Comparison of ENCODE assay signal across 10 mouse cellular contexts in genomic region chr13:43122306-43123070, GRCm38 (mm10). TPM values are rescaled to one million over a fixed set of nuclear protein-coding genes. Genes with fewer than 3 reads are reported as not detected.
DNase-seq lines count a peak whose midpoint lies in the region; ATAC-seq and TF ChIP-seq lines count a peak whose summit lies in the region.
"Had no signal": no experiment of that assay in that cellular context is flagged by ENCODE, and none has a peak within 500 bp of the region (broad histone marks: within the 10 kb centered on the region; RNA-seq: fewer than 3 reads in every experiment).

No protein-coding gene starts in this region.

- H3K27me3 ChIP-seq in kidney, embryonic 16.5 days (ENCODE audit: insufficient read depth, low read length) = no peaks in the 10 kb centered on the region
- no peaks in the 10 kb centered on the region for H3K27me3 ChIP-seq in kidney, adult 2 months (replicated peaks; ENCODE audit: control insufficient read depth, insufficient read depth, low read length)
- no peaks in the 10 kb centered on the region for H3K27me3 ChIP-seq in CH12.LX (replicated peaks)
- no peaks in the 10 kb centered on the region for H3K27me3 ChIP-seq in heart, postnatal 0 days (ENCODE audit: control insufficient read depth, insufficient read depth, low read length)

- peak; percentile 21; the same call in 1 of the 2 replicates for ATAC-seq in kidney, embryonic 16.5 days (ENCODE audit: low FRiP score, low TSS enrichment)
- ATAC-seq in common myeloid progenitor, adult 5-6 weeks (replicated peaks; ENCODE audit: low read depth, poor library complexity, severe bottlenecking) = peak; percentile 58; the same call in 1 of the 2 replicates
- peak; percentile 19; the same call in 1 of the 2 replicates for ATAC-seq in heart, postnatal 0 days (ENCODE audit: insufficient read depth, low read depth)

- dilution Hi-C loops in CH12.LX (cut with MboI; ENCODE audit: extremely low pct_ligation_motif_present, extremely low pct_unique_long_range_greater_than_20kb, low sequenced_read_pairs) = no loop called here

- no peaks in the 10 kb centered on the region for H3K36me3 ChIP-seq in kidney, embryonic 16.5 days (ENCODE audit: insufficient read depth, low read length)
- no peaks in the 10 kb centered on the region for H3K36me3 ChIP-seq in kidney, adult 2 months (ENCODE audit: control insufficient read depth, insufficient read depth, low read length)
- H3K36me3 ChIP-seq in CH12.LX (replicated peaks in 1 of 2; ENCODE audit: control insufficient read depth in 1 of 2, insufficient read depth in 1 of 2, low read length in 1 of 2) = no peaks in the 10 kb centered on the region
- no peaks in the 10 kb centered on the region for H3K36me3 ChIP-seq in heart, postnatal 0 days (replicated peaks; ENCODE audit: control insufficient read depth, insufficient read depth, low read length)
- H3K36me3 ChIP-seq: G1E had no signal

- TF ChIP-seq EP300 in CH12.LX (IDR thresholded peaks at IDR 0.05; ENCODE audit: low read length) = no peak
- no peak for TF ChIP-seq EP300 in heart, postnatal 0 days (IDR thresholded peaks at IDR 0.05; ENCODE audit: low read depth)

- H3K4me2 ChIP-seq in kidney, embryonic 16.5 days (replicated peaks; ENCODE audit: low read depth, low read length) = 0 out of 2 replicates have a peak overlapping the region, but pooled peaks have one; percentile 32
- H3K4me2 ChIP-seq in CH12.LX (ENCODE audit: insufficient read depth, low read depth, poor library complexity, severe bottlenecking) = peak overlapping the region; percentile 72
- H3K4me2 ChIP-seq in heart, postnatal 0 days (ENCODE audit: low read depth, low read length) = peak overlapping the region; percentile 11

- no peak for DNase-seq in kidney, adult 2 months
- DNase-seq in CH12.LX (ENCODE audit: extremely low read depth) = peak; percentile 71
- DNase-seq in heart, postnatal 0 days (ENCODE audit: low spot score) = no peak
- no peak for DNase-seq in lung, postnatal 36 days
- no peak for DNase-seq in testis, postnatal 10 days (ENCODE audit: low spot score)
- no peak for DNase-seq in left cerebral cortex, adult 2 months (ENCODE audit: extremely low spot score in 1 of 2, low spot score in 2 of 2)

- TF ChIP-seq POLR2A in kidney, adult 2 months (IDR thresholded peaks at IDR 0.05; ENCODE audit: low read depth, low read length) = no peak
- TF ChIP-seq POLR2A in CH12.LX (IDR thresholded peaks at IDR 0.05; ENCODE audit: low read depth, low read length) = no peak

- in situ Hi-C loops in CH12.LX (cut with MboI; ENCODE audit: low pct_ligation_motif_present, low pct_unique_long_range_greater_than_20kb, low sequenced_read_pairs) = no loop called here

- H3K9me3 ChIP-seq in kidney, embryonic 16.5 days (ENCODE audit: low read length) = no peaks in the 10 kb centered on the region
- no peaks in the 10 kb centered on the region for H3K9me3 ChIP-seq in CH12.LX (replicated peaks; ENCODE audit: low read length)
- H3K9me3 ChIP-seq in heart, postnatal 0 days (replicated peaks; ENCODE audit: control insufficient read depth, low read length) = no peaks in the 10 kb centered on the region; the same call in 1 of the 2 replicates
- H3K9me3 ChIP-seq: G1E had no signal

- peaks cover 36% of the 10 kb centered on the region for H3K4me1 ChIP-seq in kidney, embryonic 16.5 days (ENCODE audit: insufficient read depth, low read length)
- no peaks in the 10 kb centered on the region for H3K4me1 ChIP-seq in kidney, adult 2 months (ENCODE audit: control insufficient read depth, insufficient read depth, low read length)
- peaks cover 0 to 43% of the 10 kb centered on the region in 2 experiments; a peak in 2 of 4 replicates for H3K4me1 ChIP-seq in CH12.LX (ENCODE audit: control insufficient read depth in 1 of 2, insufficient read depth in 2 of 2)
- H3K4me1 ChIP-seq in heart, postnatal 0 days (ENCODE audit: control insufficient read depth, insufficient read depth) = peaks cover 13% of the 10 kb centered on the region

- 51% methylated on average over 16 of the region's 16 CpGs for WGBS in kidney, embryonic 16.5 days
- 67% methylated on average over 16 of the region's 16 CpGs for WGBS in kidney, adult 2 months
- WGBS in heart, postnatal 0 days = 68% methylated on average over 16 of the region's 16 CpGs

- TF ChIP-seq RAD21 in CH12.LX (IDR thresholded peaks at IDR 0.05; ENCODE audit: low read depth, low read length) = no peak

- peak overlapping the region; percentile 14; the same call in 1 of the 2 replicates for H3K9ac ChIP-seq in kidney, embryonic 16.5 days (replicated peaks; ENCODE audit: low read length)
- H3K9ac ChIP-seq in CH12.LX (ENCODE audit: insufficient read depth, low read depth) = peak overlapping the region; percentile 16; the same call in 1 of the 2 replicates
- peak overlapping the region; percentile 16; the same call in 1 of the 2 replicates for H3K9ac ChIP-seq in heart, postnatal 0 days (replicated peaks; ENCODE audit: low read depth, low read length)

- no peak for TF ChIP-seq CTCF in kidney, adult 2 months (conservative IDR thresholded peaks at IDR 0.05; ENCODE audit: insufficient read depth, insufficient read length, low read depth, low read length)
- TF ChIP-seq CTCF in CH12.LX (conservative IDR thresholded peaks at IDR 0.05 in 1 of 2, IDR thresholded peaks at IDR 0.05 in 1 of 2; ENCODE audit: low read depth in 2 of 2, low read length in 2 of 2) = no peak
- TF ChIP-seq CTCF in heart, postnatal 0 days (IDR thresholded peaks at IDR 0.05; ENCODE audit: low read depth) = no peak
- TF ChIP-seq CTCF in left cerebral cortex, adult 2 months (IDR thresholded peaks at IDR 0.05) = no peak

- H3K27ac ChIP-seq in kidney, embryonic 16.5 days (ENCODE audit: low read length) = peak overlapping the region; percentile 77
- H3K27ac ChIP-seq in kidney, adult 2 months (ENCODE audit: insufficient read depth, low read depth, low read length) = no peak overlapping the region
- H3K27ac ChIP-seq in CH12.LX (ENCODE audit: insufficient read depth, low read depth) = no peak overlapping the region
- H3K27ac ChIP-seq in heart, postnatal 0 days (ENCODE audit: low read depth) = peak overlapping the region; percentile 61
- H3K27ac ChIP-seq in left cerebral cortex, adult 2 months = no peak overlapping the region

- H3K79me2 ChIP-seq in CH12.LX (replicated peaks; ENCODE audit: control insufficient read depth, extremely low read depth, insufficient read depth, poor library complexity, severe bottlenecking) = no peaks in the 10 kb centered on the region

- peak overlapping the region; percentile 10; the same call in 1 of the 2 replicates for H3K4me3 ChIP-seq in kidney, embryonic 16.5 days (ENCODE audit: low read length)
- H3K4me3 ChIP-seq in kidney, adult 2 months (ENCODE audit: insufficient read depth, low read depth, low read length) = no peak overlapping the region
- peak overlapping the region; percentile 21 to 43 (median 21) for H3K4me3 ChIP-seq in CH12.LX (replicated peaks in 1 of 3; ENCODE audit: low read depth in 2 of 3, low read length in 2 of 3, poor library complexity in 1 of 3)
- no peak overlapping the region for H3K4me3 ChIP-seq in heart, postnatal 0 days (ENCODE audit: low read depth, low read length)
- H3K4me3 ChIP-seq in left cerebral cortex, adult 2 months = no peak overlapping the region
- H3K4me3 ChIP-seq: erythroblast, embryonic 14.5 days had no signal

- intact Hi-C loops in left cerebral cortex, adult 2 months (cut with DNase I) = no loop called here

TF ChIP-seq in CH12.LX, 34 proteins besides CTCF, POLR2A, EP300 and RAD21:
- TF ChIP-seq BHLHE40 (IDR thresholded peaks at IDR 0.05; ENCODE audit: low read depth, low read length) = no peak
- no peak for TF ChIP-seq SMC3 (IDR thresholded peaks at IDR 0.05; ENCODE audit: low read depth, low read length)
- no peak for TF ChIP-seq HCFC1 (IDR thresholded peaks at IDR 0.05; ENCODE audit: low read depth, low read length)
- TF ChIP-seq USF1 (IDR thresholded peaks at IDR 0.05; ENCODE audit: low read depth, low read length) = no peak
- no peak for TF ChIP-seq MAFK (IDR thresholded peaks at IDR 0.05; ENCODE audit: insufficient replicate concordance, low read length)
- no peak for TF ChIP-seq ZMIZ1 (IDR thresholded peaks at IDR 0.05; ENCODE audit: low read depth, low read length)
- TF ChIP-seq ZKSCAN1 (IDR thresholded peaks at IDR 0.05; ENCODE audit: borderline replicate concordance, low read depth, low read length) = no peak
- no peak for TF ChIP-seq RCOR1 (conservative IDR thresholded peaks at IDR 0.05; ENCODE audit: low read depth, low read length)
- no peak for TF ChIP-seq MYC (IDR thresholded peaks at IDR 0.05; ENCODE audit: low read depth, low read length)
- TF ChIP-seq JUN (IDR thresholded peaks at IDR 0.05; ENCODE audit: insufficient read depth, low read depth, low read length) = no peak
- TF ChIP-seq USF2 (conservative IDR thresholded peaks at IDR 0.05; ENCODE audit: low read depth, low read length) = no peak

RNA-seq across cellular contexts. Expression of gene Tbc1d7, which starts 48.8 kb away (rescaled TPM):
- 57.3 and 58.0 TPM in 2 replicates for polyA plus RNA-seq in kidney, embryonic 16.5 days (2015; fragmentation: Nextera tagmentation; extraction: Ambion mirVana)
- 26.3 and 33.7 TPM in 2 replicates for polyA plus RNA-seq in kidney, adult 2 months (2012; rRNA removed)
- 19.5 and 20.3 TPM in 2 replicates for total RNA-seq in CH12.LX (2012; rRNA removed)
- total RNA-seq in CH12.LX (2014; rRNA removed) = 20.2 and 23.4 TPM in 2 replicates
- 32.9 and 37.3 TPM in 2 replicates for polyA plus RNA-seq in CH12.LX (2012; ENCODE audit: insufficient read length, low read depth)
- 8.6 and 17.1 TPM in 2 replicates for total RNA-seq in common myeloid progenitor, adult 5-6 weeks (2017)
- 14.8 and 32.9 TPM in 2 replicates for total RNA-seq in heart, postnatal 0 days (2014; rRNA removed; ENCODE audit: low replicate concordance)
- 70.5 and 73.4 TPM in 2 replicates for polyA plus RNA-seq in heart, postnatal 0 days (2015; fragmentation: Nextera tagmentation; extraction: Ambion mirVana)
- 10 to 100 TPM; 23.4 to 29.0 TPM for total RNA-seq in left cerebral cortex, adult 2 months (2021)

Comparison
In these comparisons a context has a peak if more than half of its experiments do, and no peak if none do; other contexts are left out.
1. H3K27ac ChIP-seq: peak in kidney, embryonic 16.5 days (single experiment) and heart, postnatal 0 days (single experiment); none in kidney, adult 2 months (single experiment), CH12.LX (single experiment) and left cerebral cortex, adult 2 months (single experiment).
2. H3K4me3 ChIP-seq: peak in kidney, embryonic 16.5 days (single experiment) and CH12.LX (3 of 3); none in kidney, adult 2 months (single experiment), heart, postnatal 0 days (single experiment) and left cerebral cortex, adult 2 months (single experiment).
3. H3K4me2 ChIP-seq: peak in every context shown above with its lines; median percentile 72 in CH12.LX; 32 in kidney, embryonic 16.5 days; 11 in heart, postnatal 0 days.
4. Peak in every context shown above with its lines, with median percentiles within 50 percentile points of each other: ATAC-seq and H3K9ac ChIP-seq.